Mouse (Mus musculus): ENCODE results near the gene Gtf2h4. TPM values are rescaled to one million over a fixed set of nuclear protein-coding genes. Genes with fewer than 3 reads are reported as not detected.

Gtf2h4 gene
- total and polyA plus RNA-seq, 3 experiments: 76.3 to 97.6 TPM; not detected in 1

GRCm38 (mm10) chr17:35691811-35692210, 18.3 kb upstream of the Gtf2h4 start:
- Histone ChIP-seq H3K79me2 (ENCODE audit: control insufficient read depth, insufficient read depth, low read length, poor library complexity) (no peaks in the 10 kb centered on the region), H3K4me1 (ENCODE audit: control insufficient read depth in 1 of 2, insufficient read depth in 2 of 2, low read length in 2 of 2) (no peaks in the 10 kb centered on the region), H3K36me3 (ENCODE audit: control insufficient read depth in 1 of 2, insufficient read depth in 2 of 2, low read length in 2 of 2) (no peaks in the 10 kb centered on the region), H3K9me3 (replicated peaks; ENCODE audit: insufficient read depth, low read length) (no peaks in the 10 kb centered on the region), H3K4me3 (ENCODE audit: control insufficient read depth in 1 of 2, insufficient read depth in 1 of 2, low read depth in 2 of 2, low read length in 2 of 2) (no peak overlapping the region), H3K27me3 (ENCODE audit: control insufficient read depth in 1 of 2, insufficient read depth in 2 of 2, low read length in 2 of 2) (no peaks in the 10 kb centered on the region), H3K9ac (ENCODE audit: control insufficient read depth, low read depth, low read length, poor library complexity, severe bottlenecking) (no peak overlapping the region), H3K27ac (ENCODE audit: control insufficient read depth, low read depth, low read length) (no peak overlapping the region)
- TF ChIP-seq MYB (IDR thresholded peaks at IDR 0.05; ENCODE audit: low read depth, low read length): no peak
- no peak for TF ChIP-seq KAT2A (conservative IDR thresholded peaks at IDR 0.05; ENCODE audit: low read depth, low read length)
- no peak for TF ChIP-seq ZMIZ1 (IDR thresholded peaks at IDR 0.05; ENCODE audit: low read depth, low read length)
- TF ChIP-seq GABPA (IDR thresholded peaks at IDR 0.05; ENCODE audit: low read depth, low read length): no peak
- no peak for TF ChIP-seq MXI1 (IDR thresholded peaks at IDR 0.05; ENCODE audit: low read depth, low read length)
- TF ChIP-seq HCFC1 (IDR thresholded peaks at IDR 0.05; ENCODE audit: low read depth, low read length): no peak
- no peak for TF ChIP-seq GATA1 (IDR thresholded peaks at IDR 0.05; ENCODE audit: low read depth, low read length)
- TF ChIP-seq CHD1 (IDR thresholded peaks at IDR 0.05; ENCODE audit: low read depth, low read length): no peak
- TF ChIP-seq UBTF (IDR thresholded peaks at IDR 0.05; ENCODE audit: borderline replicate concordance, insufficient read depth, low read depth, low read length): no peak
- TF ChIP-seq BHLHE40 (IDR thresholded peaks at IDR 0.05; ENCODE audit: borderline replicate concordance, low read depth, low read length): no peak
- TF ChIP-seq RCOR1 (IDR thresholded peaks at IDR 0.05; ENCODE audit: low read depth, low read length): no peak
- TF ChIP-seq SMC3 (IDR thresholded peaks at IDR 0.05; ENCODE audit: low read depth, low read length): no peak
- TF ChIP-seq POLR2AphosphoS5 (IDR thresholded peaks at IDR 0.05; ENCODE audit: borderline replicate concordance, low read depth, low read length): no peak
- no peak for TF ChIP-seq USF1 (IDR thresholded peaks at IDR 0.05; ENCODE audit: low read depth, low read length)
- TF ChIP-seq SIN3A (IDR thresholded peaks at IDR 0.05; ENCODE audit: low read length): no peak
- no peak for TF ChIP-seq E2F4 (IDR thresholded peaks at IDR 0.05; ENCODE audit: borderline replicate concordance, low read depth, low read length)
- TF ChIP-seq TAL1 (IDR thresholded peaks at IDR 0.05; ENCODE audit: low read length): no peak
- no peak for DNase-seq (ENCODE audit: low read depth, low spot score)

DNA sequence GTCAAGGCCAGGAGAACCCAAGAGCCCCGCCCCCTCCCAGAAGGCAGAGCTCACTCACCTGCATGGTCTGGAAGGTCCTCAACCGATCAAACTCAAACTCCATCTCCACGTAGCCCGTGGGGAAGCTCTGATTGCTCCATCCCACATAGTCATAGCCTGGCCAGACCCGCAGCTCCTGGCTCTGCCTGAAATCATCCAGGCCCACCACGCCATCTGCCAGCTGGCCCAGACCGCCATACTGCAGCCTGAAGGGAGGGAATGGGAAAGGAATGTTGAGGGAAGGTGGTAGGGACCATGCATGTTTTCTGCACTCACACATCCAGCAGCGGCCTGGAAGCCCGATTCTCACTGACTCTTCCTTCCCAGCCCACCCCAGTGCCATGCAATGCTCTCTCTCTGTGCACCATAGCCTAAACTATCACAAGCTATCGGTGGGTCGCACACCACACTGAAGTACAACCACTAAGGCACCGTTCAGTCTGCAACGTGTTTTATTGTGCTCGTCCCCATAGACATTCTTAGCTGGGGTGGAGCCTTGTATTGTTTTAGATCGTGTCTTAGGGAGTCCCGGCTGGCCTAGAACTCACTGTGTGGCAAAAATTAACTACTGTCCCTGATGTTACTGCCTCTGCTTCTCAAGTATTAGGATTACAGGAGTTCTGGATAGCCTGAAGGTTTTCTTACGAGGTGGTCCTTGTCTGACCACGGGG, 16.6 kb upstream of the Gtf2h4 start:
- H3K9me3 ChIP-seq (replicated peaks; ENCODE audit: insufficient read depth, low read length): no peaks in the 10 kb centered on the region
- TF ChIP-seq NRF1 (IDR thresholded peaks at IDR 0.05; ENCODE audit: insufficient read depth, low read depth, low read length, poor library complexity, severe bottlenecking): no peak
- no peak for TF ChIP-seq MAFK (IDR thresholded peaks at IDR 0.05; ENCODE audit: borderline replicate concordance, low read depth, low read length)
- TF ChIP-seq E2F4 (IDR thresholded peaks at IDR 0.05; ENCODE audit: borderline replicate concordance, low read depth, low read length): no peak
- no peak for TF ChIP-seq ZMIZ1 (IDR thresholded peaks at IDR 0.05; ENCODE audit: low read depth, low read length)
- TF ChIP-seq RCOR1 (IDR thresholded peaks at IDR 0.05; ENCODE audit: low read depth, low read length): no peak
- TF ChIP-seq GATA1 (IDR thresholded peaks at IDR 0.05; ENCODE audit: low read depth, low read length): no peak
- TF ChIP-seq SMC3 (IDR thresholded peaks at IDR 0.05; ENCODE audit: low read depth, low read length): no peak
- no peak for TF ChIP-seq NELFE (IDR thresholded peaks at IDR 0.05; ENCODE audit: low read depth, low read length)
- TF ChIP-seq HCFC1 (IDR thresholded peaks at IDR 0.05; ENCODE audit: low read depth, low read length): no peak
- no peak for TF ChIP-seq ETS1 (IDR thresholded peaks at IDR 0.05; ENCODE audit: low read depth, low read length)
- no peak for TF ChIP-seq MYB (IDR thresholded peaks at IDR 0.05; ENCODE audit: low read depth, low read length)
- no peak for TF ChIP-seq SIN3A (IDR thresholded peaks at IDR 0.05; ENCODE audit: low read length)
- TF ChIP-seq KAT2A (conservative IDR thresholded peaks at IDR 0.05; ENCODE audit: low read depth, low read length): no peak
- TF ChIP-seq POLR2A (IDR thresholded peaks at IDR 0.05; ENCODE audit: control insufficient read depth in 1 of 2, insufficient read depth in 1 of 2, low read depth in 1 of 2, low read length in 2 of 2, poor library complexity in 1 of 2): no peak
- no peak for TF ChIP-seq EP300 (IDR thresholded peaks at IDR 0.05; ENCODE audit: low read depth in 1 of 2, low read length in 2 of 2)
- TF ChIP-seq ZC3H11A (IDR thresholded peaks at IDR 0.05; ENCODE audit: low read depth, low read length): no peak
- TF ChIP-seq POLR2AphosphoS5 (IDR thresholded peaks at IDR 0.05; ENCODE audit: borderline replicate concordance, low read depth, low read length): no peak
- no peaks in the 10 kb centered on the region for H3K79me2 ChIP-seq (ENCODE audit: control insufficient read depth, insufficient read depth, low read length, poor library complexity)
- H3K27ac ChIP-seq (ENCODE audit: control insufficient read depth, low read depth, low read length): no peak overlapping the region
- H3K36me3 ChIP-seq (ENCODE audit: control insufficient read depth in 1 of 2, insufficient read depth in 2 of 2, low read length in 2 of 2): no peaks in the 10 kb centered on the region
- H3K4me3 ChIP-seq (ENCODE audit: control insufficient read depth in 1 of 2, insufficient read depth in 1 of 2, low read depth in 2 of 2, low read length in 2 of 2): no peak overlapping the region
- no peaks in the 10 kb centered on the region for H3K4me1 ChIP-seq (ENCODE audit: control insufficient read depth in 1 of 2, insufficient read depth in 2 of 2, low read length in 2 of 2)
- no peak for DNase-seq (ENCODE audit: low read depth, low spot score)
- H3K27me3 ChIP-seq (ENCODE audit: control insufficient read depth in 1 of 2, insufficient read depth in 2 of 2, low read length in 2 of 2): no peaks in the 10 kb centered on the region
- no peak overlapping the region for H3K9ac ChIP-seq (ENCODE audit: control insufficient read depth, low read depth, low read length, poor library complexity, severe bottlenecking)
